Mouse (Mus musculus): Measurements from ENCODE around the gene Zp1.

Gene Zp1

GRCm38 (mm10) chr19:10878201-10878837, 42.1 kb downstream of the Zp1 start:
- in situ Hi-C loops (cut with MboI, MseI), result no loop called here

DNA sequence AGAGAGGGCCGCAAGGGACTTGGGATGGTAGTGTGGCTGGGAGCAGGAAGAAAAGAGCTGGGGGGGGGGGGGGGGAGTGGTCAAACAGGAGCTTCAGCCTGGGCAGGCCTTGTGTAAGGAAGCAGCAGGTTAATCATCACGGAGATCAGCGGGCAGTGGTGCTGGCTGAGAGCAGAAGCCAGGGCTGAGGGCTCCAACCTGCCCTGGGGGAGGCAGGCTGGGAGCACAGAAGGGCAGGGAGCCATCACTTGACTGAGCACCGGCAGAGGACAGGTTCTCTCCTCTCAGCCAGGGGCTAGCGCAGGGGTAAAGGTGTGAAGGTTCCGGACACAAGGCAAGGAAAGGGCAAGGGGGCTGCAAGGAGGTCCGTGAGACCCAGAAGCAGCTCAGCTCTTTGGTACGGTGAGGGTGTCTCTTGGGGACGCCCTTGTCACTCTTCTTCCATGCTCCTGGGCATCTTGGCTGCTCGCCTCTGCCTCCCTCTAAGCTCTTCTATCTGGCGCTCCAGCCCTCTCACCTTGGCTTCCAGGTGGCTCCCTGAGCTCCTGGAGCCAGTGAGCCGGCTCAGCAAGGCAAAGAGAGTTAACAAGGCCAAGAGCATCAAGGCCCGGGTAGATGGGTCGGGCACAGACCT, 49.0 kb downstream of the Zp1 start:
- in situ Hi-C loops (cut with MboI, MseI), result no loop called here

GRCm38 (mm10) chr19:10870676-10871075, 49.8 kb downstream of the Zp1 start:
- in situ Hi-C loops (cut with MboI, MseI), result no loop called here

DNA sequence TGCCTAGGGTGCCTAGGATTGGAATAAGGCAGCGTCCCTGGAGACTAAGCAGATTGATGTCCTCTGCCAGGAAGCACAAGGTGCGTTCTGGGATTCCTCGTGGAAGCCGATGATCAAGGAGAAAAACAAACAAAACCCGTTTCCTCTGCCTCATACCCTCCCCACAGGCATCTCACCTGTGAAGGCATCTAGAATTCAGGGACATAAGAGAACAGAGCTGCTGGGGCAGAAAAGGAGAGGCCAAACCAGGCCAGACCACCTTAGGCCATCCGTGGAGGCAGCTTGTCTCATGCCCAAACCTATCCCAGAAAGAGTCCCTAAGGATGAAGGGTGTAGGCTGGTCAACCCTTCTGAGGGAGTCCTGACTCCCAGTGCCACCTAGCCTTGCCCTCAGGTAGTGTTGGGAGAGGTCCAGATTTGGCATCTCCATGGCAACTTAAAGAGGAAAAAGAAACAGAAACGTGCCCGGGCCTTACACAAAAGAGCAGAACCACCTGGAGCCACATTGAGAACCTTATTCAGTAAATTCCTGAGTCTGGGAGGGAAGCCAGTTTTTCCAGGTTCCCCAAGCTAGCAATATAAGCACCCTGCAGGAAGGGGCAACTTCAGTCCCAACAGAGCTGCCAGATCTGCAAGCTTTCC, 50.4 kb downstream of the Zp1 start, which contains the start of gene Tmem132a:
Gene Tmem132a (minus strand): TSS at position 55 of the 642 bp plus-strand sequence.
- in situ Hi-C loops (cut with MboI, MseI), result no loop called here

DNA sequence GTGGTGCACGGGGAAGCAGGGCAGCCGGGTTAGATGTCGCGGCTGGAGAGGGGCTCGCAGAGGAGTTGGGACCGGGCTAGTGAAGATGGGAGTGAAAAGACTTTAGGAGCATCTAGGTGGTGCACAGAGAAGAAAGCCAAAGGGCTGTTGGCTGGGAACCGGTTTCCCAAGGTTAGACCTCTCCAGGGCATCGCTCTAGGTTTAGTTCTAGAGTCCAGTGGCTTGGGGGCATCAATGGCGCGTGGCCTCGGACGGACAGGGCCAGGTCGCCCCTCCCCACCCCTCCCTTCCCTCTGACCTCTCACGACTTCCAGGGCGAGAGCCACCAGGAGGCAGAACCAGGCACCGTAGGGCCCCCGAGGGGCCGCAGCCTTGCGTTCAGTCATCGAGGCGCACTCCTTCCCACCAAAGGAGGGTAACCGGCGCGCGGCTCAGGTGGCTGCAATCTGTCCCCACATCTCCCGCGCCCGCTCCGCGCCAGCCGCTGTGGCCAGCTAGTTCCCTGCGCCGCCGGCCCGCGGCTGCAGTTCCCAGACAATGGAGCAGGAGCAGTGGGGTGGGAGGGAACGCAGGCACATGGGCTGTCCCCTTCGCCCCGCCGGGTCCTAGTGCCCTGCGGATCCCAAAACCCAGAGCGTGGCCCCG, 51.1 kb downstream of the Zp1 start:
- in situ Hi-C loops (cut with MboI, MseI), result no loop called here

DNA sequence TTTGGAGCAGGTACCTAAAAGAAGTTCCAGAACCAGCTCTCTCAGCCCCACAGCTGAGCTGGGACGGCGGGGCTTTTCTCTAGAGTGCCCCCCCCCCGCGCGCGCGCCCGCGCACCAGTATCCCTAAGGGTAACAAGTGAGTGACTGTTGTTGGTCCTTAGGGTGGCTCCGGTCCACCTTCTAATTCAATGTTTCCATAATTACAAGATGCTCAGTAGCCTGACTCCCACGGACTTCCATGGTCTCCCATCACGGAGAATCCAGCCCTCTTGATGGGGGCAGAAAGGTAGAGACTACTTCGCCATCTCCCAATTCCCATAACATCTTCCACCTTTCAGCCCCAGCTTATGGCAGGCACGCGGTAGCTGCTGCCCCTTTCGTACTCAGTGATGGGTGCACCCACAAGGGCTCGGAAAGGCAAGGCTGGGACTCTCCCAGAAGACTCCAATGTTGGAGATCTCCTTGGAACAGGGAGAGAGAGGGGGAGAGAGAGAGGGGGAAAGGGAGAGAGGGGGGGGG, 51.8 kb downstream of the Zp1 start:
- in situ Hi-C loops (cut with MboI, MseI), result no loop called here

DNA sequence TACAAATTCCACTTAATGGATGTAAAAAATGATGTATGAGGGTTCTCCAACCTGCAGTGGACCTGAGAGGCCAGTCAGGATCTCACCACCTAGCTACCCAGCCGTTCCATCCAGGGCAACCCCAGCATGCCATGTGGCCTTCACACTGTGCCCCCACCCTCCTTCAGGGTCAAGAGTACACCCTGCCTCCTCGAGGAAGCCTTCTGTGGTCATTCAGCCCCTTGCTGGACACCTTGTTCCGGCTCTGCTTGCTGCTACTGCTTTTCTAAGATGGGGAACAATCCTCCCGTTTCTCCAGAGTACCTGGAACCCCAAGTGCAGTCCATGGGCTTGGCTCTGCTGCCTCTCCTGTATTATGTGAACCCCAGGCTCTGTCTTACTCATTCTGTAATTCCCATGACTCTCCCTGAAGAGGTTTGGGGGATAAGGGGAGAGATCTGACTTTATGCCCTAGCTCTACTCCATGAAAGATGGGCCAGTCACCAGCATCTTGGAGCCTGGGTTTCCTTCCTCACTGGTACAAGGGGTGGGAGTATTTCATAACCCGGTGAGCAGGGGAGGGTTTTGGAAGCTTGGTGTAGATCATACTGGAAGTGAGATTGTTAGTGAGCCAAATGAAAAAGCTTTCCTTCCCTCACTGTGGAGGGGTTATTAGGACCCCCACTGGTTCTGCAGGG, 52.3 kb downstream of the Zp1 start:
- in situ Hi-C loops (cut with MboI, MseI), result no loop called here

DNA sequence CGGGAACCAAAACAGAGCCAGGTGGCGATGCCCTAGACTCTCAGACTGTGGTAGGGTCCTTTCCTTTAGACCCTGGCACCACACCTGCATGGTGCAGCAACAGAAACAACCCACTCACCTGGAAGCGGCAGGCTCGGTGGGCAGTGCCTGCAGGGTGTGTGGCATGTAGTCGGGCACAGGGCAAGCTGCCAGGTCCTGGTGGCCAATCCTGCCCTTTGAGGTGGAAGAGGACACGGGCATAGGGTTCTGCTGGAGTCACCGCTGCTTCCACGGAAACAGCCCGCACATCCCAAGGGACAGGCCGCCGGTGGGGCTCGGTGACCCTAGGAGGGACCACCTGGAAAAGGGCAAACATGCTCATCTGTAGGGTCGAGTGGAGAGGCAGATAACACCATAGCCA, 54.1 kb downstream of the Zp1 start:
- in situ Hi-C loops (cut with MboI, MseI), result no loop called here

Data from regulatory T cell (primary cell).